Mouse (Mus musculus): ENCODE measurements at regions not wholly inside any gene's neighbourhood (a gene's known extent, or its start where the extent isn't known, plus 50 kb on each side); places are given as distances from the start of the nearest gene placed in this dataset.
"Not testable (repeated sequence)": the region's sequence is repeated elsewhere in the genome, so short reads cannot be mapped to it uniquely, and the experiment has no call there.

GRCm38 (mm10) chr9:11885784-11886183, 981.2 kb upstream of the Cntn5 start:
- H3K27me3 ChIP-seq = no peaks in the 10 kb centered on the region
- ATAC-seq (ENCODE audit: low FRiP score, low read depth) = 0 out of 2 replicates have a peak, but pooled peaks have one; percentile 11

GRCm38 (mm10) chr9:11872059-11872458, 967.5 kb upstream of the Cntn5 start:
- ATAC-seq (ENCODE audit: low FRiP score, low read depth) = no peak
- 79% methylated on average over 1 of the region's 1 CpGs for WGBS
- H3K9me3 ChIP-seq = no peaks in the 10 kb centered on the region
- H3K4me1 ChIP-seq (replicated peaks) = no peaks in the 10 kb centered on the region
- H3K27ac ChIP-seq (replicated peaks) = no peak overlapping the region
- H3K9ac ChIP-seq = no peak overlapping the region
- H3K4me3 ChIP-seq = no peak overlapping the region
- no peaks in the 10 kb centered on the region for H3K27me3 ChIP-seq
- H3K36me3 ChIP-seq = no peaks in the 10 kb centered on the region
- no peak overlapping the region for H3K4me2 ChIP-seq

More at GRCm38 (mm10) chr9:11885784-11886183, 981.2 kb upstream of the Cntn5 start:
- Histone ChIP-seq H3K4me1 (replicated peaks) (no peaks in the 10 kb centered on the region), H3K4me2 (no peak overlapping the region), H3K9me3 (no peaks in the 10 kb centered on the region), H3K9ac (no peak overlapping the region), H3K36me3 (no peaks in the 10 kb centered on the region), H3K4me3 (no peak overlapping the region), H3K27ac (replicated peaks) (no peak overlapping the region)
- WGBS = 72% methylated on average over 1 of the region's 1 CpGs

- Histone ChIP-seq H3K36me3 (no peaks in the 10 kb centered on the region), H3K9me3 (no peaks in the 10 kb centered on the region), H3K27me3 (no peaks in the 10 kb centered on the region), H3K9ac (no peak overlapping the region), H3K4me3 (no peak overlapping the region), H3K27ac (replicated peaks) (no peak overlapping the region), H3K4me1 (replicated peaks) (no peaks in the 10 kb centered on the region), H3K4me2 (no peak overlapping the region)
- no peak for ATAC-seq (ENCODE audit: low FRiP score, low read depth)
- 88% methylated on average over 1 of the region's 1 CpGs for WGBS
Measured at GRCm38 (mm10) chr9:11871489-11871888, 966.9 kb upstream of the Cntn5 start.

GRCm38 (mm10) chr9:11848692-11849091, 944.1 kb upstream of the Cntn5 start:
- ATAC-seq (ENCODE audit: low FRiP score, low read depth); H3K9me3 ChIP-seq; H3K27me3 ChIP-seq; H3K4me2 ChIP-seq; H3K4me3 ChIP-seq; H3K36me3 ChIP-seq; H3K27ac ChIP-seq (replicated peaks); H3K9ac ChIP-seq; H3K4me1 ChIP-seq (replicated peaks): not testable (repeated sequence)
- 86% methylated on average over 3 of the region's 3 CpGs for WGBS

All from hindbrain, embryonic 15.5 days (tissue).